Mouse (Mus musculus) spleen, adult 2 months (tissue): ENCODE data around the gene 1110004F10Rik.

Experiments used
- CTCF ChIP-seq: fragments of 200-500 bp; IDR thresholded peaks from 2 replicates; pipeline ENCODE4 v1.5.1; 2011; ENCODE audit warnings: mild to moderate bottlenecking, inconsistent platforms; ENCODE audit not compliant: insufficient read depth, insufficient read length, insufficient replicate concordance; ENCODE audit errors: extremely low read depth
- POLR2A ChIP-seq: fragments of 200-500 bp; IDR thresholded peaks from 2 replicates; pipeline ENCODE4 v1.6.1; 2011; ENCODE audit warnings: low read depth, low read length, inconsistent platforms

DNA sequence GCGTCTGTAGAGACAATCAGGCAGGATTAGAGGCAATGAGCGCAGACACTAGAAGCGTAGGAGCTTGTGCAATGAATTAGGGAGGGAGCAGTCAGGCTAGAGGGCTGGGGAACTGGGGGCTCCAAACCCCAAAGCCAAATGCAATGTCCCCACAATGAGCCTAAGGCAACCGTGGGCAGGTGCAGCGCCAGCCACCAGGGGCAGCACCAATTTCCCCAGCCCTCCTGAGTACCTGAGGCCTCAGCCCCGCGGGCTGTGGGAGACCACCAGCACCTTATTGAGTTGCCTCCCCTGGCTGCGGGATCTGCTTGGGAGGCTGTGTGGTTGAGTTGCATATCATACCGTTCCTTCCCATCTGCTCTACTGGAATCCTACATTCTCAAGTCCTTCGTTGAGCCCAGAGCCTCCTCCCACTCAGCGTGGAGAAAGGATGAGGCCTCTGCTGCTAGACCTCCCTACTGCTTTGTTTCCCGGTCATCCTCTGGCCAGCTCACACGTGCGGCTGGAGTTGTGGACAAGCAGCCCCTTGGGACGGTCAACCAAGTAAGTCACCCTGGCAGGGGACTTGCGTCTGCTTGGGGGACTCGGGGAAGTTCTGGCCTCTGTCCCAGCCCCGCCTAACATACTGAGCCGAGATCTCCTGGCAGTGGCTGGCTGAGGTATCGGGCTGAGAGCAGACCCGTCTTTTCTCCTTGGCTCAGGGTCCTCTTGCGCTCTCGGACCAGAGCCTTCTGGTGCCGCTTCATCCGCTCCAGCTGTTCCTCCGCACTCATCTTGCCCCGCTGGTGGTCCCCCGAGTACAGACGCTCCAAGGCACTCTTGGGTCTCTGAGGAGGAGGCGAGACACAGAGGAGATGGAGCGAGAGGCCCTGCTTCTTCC, 95.5 kb downstream of the 1110004F10Rik start:
- TF ChIP-seq POLR2A: no peak
- no peak for TF ChIP-seq CTCF
